Mouse (Mus musculus) stomach, postnatal 0 days (tissue): ENCODE measurements at regions not wholly inside any gene's neighbourhood (a gene's known extent, or its start where the extent isn't known, plus 50 kb on each side); places are given as distances from the start of the nearest gene placed in this dataset.

Source experiments
- CTCF ChIP-seq: IDR thresholded peaks from 2 replicates; pipeline ENCODE4 v1.5.1; 2016; ENCODE audit warnings: antibody characterized with exemption, low read depth, mild to moderate bottlenecking, moderate library complexity
- EP300 ChIP-seq: optimal IDR thresholded peaks from 2 replicates; pipeline ENCODE3; 2016; ENCODE audit warnings: antibody characterized with exemption

- no peak for TF ChIP-seq CTCF
- TF ChIP-seq EP300: no peak
These were observed 68.3 kb upstream of the Tmprss2 start for GRCm38 (mm10) chr16:97679252-97679651.
